In genomic region chr17:46932961-46933360, GRCm38 (mm10) we compare ENCODE assay signal across 17 mouse cellular contexts. TPM values are rescaled to one million over a fixed set of nuclear protein-coding genes. Genes with fewer than 3 reads are reported as not detected.
A peak's percentile ranks its signal among the peaks of the same experiment; 100 is the strongest.
DNase-seq lines count a peak whose midpoint lies in the region; TF ChIP-seq lines count a peak whose summit lies in the region.
"Had no signal": no experiment of that assay in that cellular context is flagged by ENCODE, and none has a peak within 500 bp of the region (broad histone marks: within the 10 kb centered on the region; RNA-seq: fewer than 3 reads in every experiment).

No protein-coding gene starts in this region.

- intact Hi-C loops in left cerebral cortex, adult 2 months (cut with DNase I) = loop anchor here (5.0 kb wide), 1 partner anchor 41 kb away; the partner anchor contains the start of gene Tbcc
- intact Hi-C loops in left cerebral cortex, postnatal 10 days (cut with DNase I) = no loop called here

- DNase-seq in left cerebral cortex, adult 2 months (ENCODE audit: extremely low spot score in 1 of 2, low spot score in 2 of 2) = peak; percentile 25 to 29
- DNase-seq in left cerebral cortex, postnatal 10 days (ENCODE audit: extremely low spot score in 1 of 2, low spot score in 2 of 2) = no peak
- DNase-seq in Muller cell, postnatal 12 days (ENCODE audit: inconsistent ontology term) = peak; percentile 65
- no peak for DNase-seq in neural tube, embryonic 10.5 days (ENCODE audit: extremely low spot score, low spot score)
- no peak for DNase-seq in thymus, postnatal 36 days
- DNase-seq: heart, adult 11 months had no signal

- no peak overlapping the region for H3K4me3 ChIP-seq in left cerebral cortex, adult 2 months
- peak overlapping the region; percentile 58 for H3K4me3 ChIP-seq in bone marrow macrophage, adult 2 months (ENCODE audit: insufficient read depth, low read length)
- no peak overlapping the region for H3K4me3 ChIP-seq in olfactory bulb, adult 2 months (ENCODE audit: insufficient read depth, low read depth, low read length)

- TF ChIP-seq POLR2A in bone marrow macrophage, adult 2 months (IDR thresholded peaks at IDR 0.05; ENCODE audit: borderline replicate concordance, low read depth, low read length) = no peak
- no peak for TF ChIP-seq POLR2A in olfactory bulb, adult 2 months (IDR thresholded peaks at IDR 0.05; ENCODE audit: insufficient read depth, low read depth, low read length)

- peak overlapping the region; percentile 87 for H3K27ac ChIP-seq in left cerebral cortex, adult 2 months
- peak overlapping the region; percentile 94 for H3K27ac ChIP-seq in bone marrow macrophage, adult 2 months (ENCODE audit: insufficient read depth, low read depth, low read length)
- H3K27ac ChIP-seq in olfactory bulb, adult 2 months (ENCODE audit: insufficient read depth, low read depth, low read length) = peak overlapping the region; percentile 49

- 44% methylated on average over 5 of the region's 5 CpGs for WGBS in olfactory bulb, adult 2 months

- no peak for TF ChIP-seq CTCF in left cerebral cortex, adult 2 months (IDR thresholded peaks at IDR 0.05)
- no peak for TF ChIP-seq CTCF in bone marrow macrophage, adult 2 months (IDR thresholded peaks at IDR 0.05; ENCODE audit: low read depth, low read length)
- no peak for TF ChIP-seq CTCF in olfactory bulb, adult 2 months (IDR thresholded peaks at IDR 0.05; ENCODE audit: insufficient read depth, low read depth, low read length)

- peaks cover 15% of the 10 kb centered on the region for H3K4me1 ChIP-seq in bone marrow macrophage, adult 2 months (ENCODE audit: control insufficient read depth, insufficient read depth, low read length)
- H3K4me1 ChIP-seq in olfactory bulb, adult 2 months (ENCODE audit: control insufficient read depth, insufficient read depth, low read length) = peaks cover 16% of the 10 kb centered on the region

RNA-seq across cellular contexts. Expression of gene Prph2, which starts 22.7 kb away (rescaled TPM):
- not detected for total RNA-seq in left cerebral cortex, adult 2 months (2021)
- not detected for total RNA-seq in left cerebral cortex, postnatal 10 days (2021)
- not detected in 2 replicates for polyA plus RNA-seq in bone marrow macrophage, adult 2 months (2012; ENCODE audit: insufficient read depth, insufficient read length, missing spikeins)
- not detected in 2 replicates for polyA plus RNA-seq in olfactory bulb, adult 2 months (2012; ENCODE audit: insufficient read depth, insufficient read length, low replicate concordance, missing spikeins)
- total RNA-seq: heart, postnatal 10 days; liver, adult 2 months had no signal
- polyA plus RNA-seq: embryonic facial prominence, embryonic 14.5 days; forebrain, postnatal 0 days; hindbrain, embryonic 16.5 days; lung, embryonic 16.5 days; midbrain, embryonic 11.5 days; neural tube, embryonic 11.5 days; thymus, postnatal 0 days had no signal

RNA-seq across cellular contexts. Expression of gene Tbcc, which starts 42.5 kb away (rescaled TPM):
- 10 to 100 TPM; 30.9 to 35.3 TPM for total RNA-seq in left cerebral cortex, adult 2 months (2021)
- 10 to 100 TPM; 29.9 to 37.5 TPM for total RNA-seq in left cerebral cortex, postnatal 10 days (2021)
- polyA plus RNA-seq in bone marrow macrophage, adult 2 months (2012; ENCODE audit: insufficient read depth, insufficient read length, missing spikeins) = 11.4 and 13.6 TPM in 2 replicates
- not detected in 2 replicates for polyA plus RNA-seq in olfactory bulb, adult 2 months (2012; ENCODE audit: insufficient read depth, insufficient read length, low replicate concordance, missing spikeins)

Comparison
In these comparisons a context has a peak if more than half of its experiments do, and no peak if none do; other contexts are left out.
1. DNase-seq: peak in left cerebral cortex, adult 2 months (2 of 2) and Muller cell, postnatal 12 days (single experiment); none in left cerebral cortex, postnatal 10 days (0 of 2), neural tube, embryonic 10.5 days (single experiment) and thymus, postnatal 36 days (0 of 2).
2. Peak in every context shown above with its lines, with median percentiles within 50 percentile points of each other: H3K27ac ChIP-seq.